Mouse (Mus musculus): ENCODE measurements around the gene Galnt6. TPM values are rescaled to one million over a fixed set of nuclear protein-coding genes. Genes with fewer than 3 reads are reported as not detected.

The Galnt6 gene
- polyA plus RNA-seq, 1 experiment from 2014 or later, result 1.3 TPM

DNA sequence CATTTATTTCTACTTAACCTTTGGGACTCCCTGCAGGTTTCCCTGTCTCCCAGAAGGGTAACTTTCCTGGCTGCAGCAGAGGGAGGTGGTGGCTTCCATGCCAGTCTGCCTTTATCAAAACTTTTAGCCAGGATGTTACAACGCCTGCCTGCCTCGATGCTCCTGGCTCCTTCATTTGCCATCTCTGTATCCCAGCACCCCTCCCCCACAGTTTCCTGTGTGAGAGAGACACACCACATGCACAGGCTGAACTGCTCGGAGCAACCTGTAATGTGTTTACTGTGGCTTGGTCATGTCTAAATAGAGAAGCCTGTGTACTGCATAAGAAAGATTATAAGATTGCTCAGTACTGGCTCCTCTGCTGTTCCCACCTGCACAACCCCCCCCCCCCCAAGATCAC is 48.8 kb downstream of the Galnt6 start:
- H3K4me3 ChIP-seq (replicated peaks; ENCODE audit: low read depth, low read length), result no peak overlapping the region
- peaks cover 22% of the 10 kb centered on the region for H3K4me1 ChIP-seq (replicated peaks; ENCODE audit: insufficient read depth, low read length)
- no peak overlapping the region; the same call in 1 of the 2 replicates for H3K4me2 ChIP-seq (ENCODE audit: low read length)
- DNase-seq (ENCODE audit: low spot score) (no peak), ATAC-seq (replicated peaks; ENCODE audit: low FRiP score, low read depth) (no peak)
- TF ChIP-seq CTCF (IDR thresholded peaks at IDR 0.05; ENCODE audit: low read depth), result no peak
- H3K27ac ChIP-seq, result peak overlapping the region; percentile 89
- H3K9ac ChIP-seq (ENCODE audit: low read depth, low read length), result no peak overlapping the region
- H3K9me3 ChIP-seq (replicated peaks; ENCODE audit: low read length), result no peaks in the 10 kb centered on the region
- 21% methylated on average over 3 of the region's 3 CpGs for WGBS
- no peaks in the 10 kb centered on the region for H3K27me3 ChIP-seq (ENCODE audit: insufficient read depth, low read length)
- H3K36me3 ChIP-seq (ENCODE audit: insufficient read depth, low read length), result no peaks in the 10 kb centered on the region

DNA sequence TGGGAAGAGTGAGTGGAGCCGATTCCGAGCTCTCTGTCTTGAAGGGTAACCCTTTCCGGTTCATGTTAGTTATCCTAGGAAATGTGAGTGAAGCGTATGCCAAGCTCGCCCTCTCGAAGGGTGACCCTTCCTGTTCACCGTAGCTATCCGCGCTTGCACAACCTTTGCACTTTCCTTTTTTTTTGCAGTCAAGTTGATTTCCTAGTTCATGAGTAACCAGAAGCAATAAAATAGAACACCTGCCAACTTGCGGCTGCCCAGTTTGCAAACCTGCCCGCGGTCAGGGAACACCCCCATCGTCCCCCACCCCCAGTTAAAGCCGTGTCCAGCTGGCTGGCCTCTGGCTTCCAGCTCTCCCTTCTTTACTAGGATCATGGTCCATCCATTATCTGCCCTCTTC is 50.2 kb downstream of the Galnt6 start:
- DNase-seq (ENCODE audit: low spot score) (peak; percentile 69), ATAC-seq (replicated peaks; ENCODE audit: low FRiP score, low read depth) (peak; percentile 61)
- 35% methylated on average over 14 of the region's 14 CpGs for WGBS
- Histone ChIP-seq H3K4me1 (replicated peaks; ENCODE audit: insufficient read depth, low read length) (peaks cover 22% of the 10 kb centered on the region), H3K27me3 (ENCODE audit: insufficient read depth, low read length) (no peaks in the 10 kb centered on the region), H3K9ac (ENCODE audit: low read depth, low read length) (no peak overlapping the region), H3K9me3 (replicated peaks; ENCODE audit: low read length) (no peaks in the 10 kb centered on the region), H3K36me3 (ENCODE audit: insufficient read depth, low read length) (no peaks in the 10 kb centered on the region), H3K27ac (peak overlapping the region; percentile 89), H3K4me3 (replicated peaks; ENCODE audit: low read depth, low read length) (no peak overlapping the region), H3K4me2 (ENCODE audit: low read length) (peak overlapping the region; percentile 19; the same call in 1 of the 2 replicates)
- no peak for TF ChIP-seq CTCF (IDR thresholded peaks at IDR 0.05; ENCODE audit: low read depth)

DNA sequence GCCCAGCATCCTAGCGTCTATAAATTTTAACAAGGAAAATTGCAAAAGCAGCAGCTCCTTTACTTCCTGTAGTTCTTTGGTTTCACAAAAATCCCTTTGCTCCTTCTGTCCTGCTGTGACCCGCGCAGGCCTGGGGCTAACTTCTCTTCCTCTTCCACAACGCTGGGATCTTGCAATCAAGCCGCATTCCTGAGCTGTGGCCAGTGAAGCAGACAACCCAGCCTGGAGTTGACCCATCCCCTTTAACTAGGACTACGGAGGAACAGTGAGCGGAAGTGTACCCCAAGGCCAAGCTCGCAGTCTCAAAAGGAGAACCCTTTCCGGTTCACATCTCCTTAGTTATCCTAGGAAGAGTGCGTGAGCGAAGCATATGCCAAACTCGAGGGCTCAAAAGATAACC is 50.6 kb downstream of the Galnt6 start:
- H3K27ac ChIP-seq, result peak overlapping the region; percentile 89
- peaks cover 22% of the 10 kb centered on the region for H3K4me1 ChIP-seq (replicated peaks; ENCODE audit: insufficient read depth, low read length)
- no peaks in the 10 kb centered on the region for H3K36me3 ChIP-seq (ENCODE audit: insufficient read depth, low read length)
- TF ChIP-seq CTCF (IDR thresholded peaks at IDR 0.05; ENCODE audit: low read depth), result no peak
- no peak overlapping the region for H3K4me3 ChIP-seq (replicated peaks; ENCODE audit: low read depth, low read length)
- no peak overlapping the region for H3K9ac ChIP-seq (ENCODE audit: low read depth, low read length)
- no peaks in the 10 kb centered on the region for H3K27me3 ChIP-seq (ENCODE audit: insufficient read depth, low read length)
- WGBS, result 51% methylated on average over 12 of the region's 12 CpGs
- ATAC-seq (replicated peaks; ENCODE audit: low FRiP score, low read depth) (peak; percentile 77), DNase-seq (ENCODE audit: low spot score) (peak; percentile 69)
- peak overlapping the region; percentile 19; the same call in 1 of the 2 replicates for H3K4me2 ChIP-seq (ENCODE audit: low read length)
- H3K9me3 ChIP-seq (replicated peaks; ENCODE audit: low read length), result no peaks in the 10 kb centered on the region

DNA sequence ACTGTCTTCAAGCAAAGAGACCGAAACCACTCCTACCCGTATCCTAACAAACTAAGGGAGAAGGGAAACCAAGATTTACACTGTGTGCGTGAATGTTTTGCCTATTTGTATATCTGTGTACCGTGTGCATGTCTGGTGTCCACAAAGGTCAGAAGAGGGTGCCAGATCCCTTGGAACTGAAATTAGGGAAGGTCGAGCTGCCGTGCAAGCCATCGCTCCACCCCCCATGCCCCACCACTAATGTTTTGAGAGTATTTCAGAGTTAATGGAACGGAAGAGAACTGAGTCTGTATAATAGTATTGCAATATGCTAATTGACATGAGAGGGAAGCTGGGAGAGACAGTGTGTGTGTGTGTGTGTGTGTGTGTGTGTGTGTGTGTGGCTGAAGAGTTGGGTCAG is 51.5 kb downstream of the Galnt6 start:
- TF ChIP-seq CTCF (IDR thresholded peaks at IDR 0.05; ENCODE audit: low read depth), result no peak
- no peak for DNase-seq (ENCODE audit: low spot score)
- Histone ChIP-seq H3K27ac (peak overlapping the region; percentile 89; the same call in 1 of the 2 replicates), H3K9ac (ENCODE audit: low read depth, low read length) (no peak overlapping the region), H3K9me3 (replicated peaks; ENCODE audit: low read length) (no peaks in the 10 kb centered on the region), H3K36me3 (ENCODE audit: insufficient read depth, low read length) (no peaks in the 10 kb centered on the region), H3K4me2 (ENCODE audit: low read length) (no peak overlapping the region), H3K4me1 (replicated peaks; ENCODE audit: insufficient read depth, low read length) (peaks cover 22% of the 10 kb centered on the region), H3K27me3 (ENCODE audit: insufficient read depth, low read length) (no peaks in the 10 kb centered on the region), H3K4me3 (replicated peaks; ENCODE audit: low read depth, low read length) (no peak overlapping the region)
- WGBS, result 83% methylated on average over 8 of the region's 8 CpGs
- no peak for ATAC-seq (replicated peaks; ENCODE audit: low FRiP score, low read depth)

DNA sequence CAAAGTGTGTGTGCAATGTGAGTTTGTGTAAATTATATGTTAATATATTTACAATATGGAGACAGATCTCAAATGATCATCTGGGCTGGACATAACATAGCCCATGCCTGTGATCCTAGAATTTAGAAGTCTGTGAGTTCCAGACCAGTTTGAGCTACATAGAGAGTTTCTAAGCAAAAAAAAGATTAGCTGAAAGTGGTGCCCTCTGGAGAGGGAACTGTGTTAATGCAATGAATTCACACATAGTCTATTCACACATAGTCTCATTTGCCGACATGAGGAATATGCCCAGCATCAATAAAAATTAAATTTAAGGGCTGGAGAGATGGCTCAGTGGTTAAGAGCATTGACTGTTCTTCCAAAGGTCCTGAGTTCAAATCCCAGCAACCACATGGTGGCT is 52.7 kb downstream of the Galnt6 start:
- ATAC-seq (replicated peaks; ENCODE audit: low FRiP score, low read depth), result no peak
- no peak overlapping the region for H3K4me2 ChIP-seq (ENCODE audit: low read length)
- no peak overlapping the region for H3K4me3 ChIP-seq (replicated peaks; ENCODE audit: low read depth, low read length)
- no peak overlapping the region for H3K9ac ChIP-seq (ENCODE audit: low read depth, low read length)
- WGBS, result 90% methylated on average over 1 of the region's 1 CpGs
- H3K27ac ChIP-seq, result no peak overlapping the region
- no peak for DNase-seq (ENCODE audit: low spot score)
- peak; percentile 41; the same call in 1 of the 2 replicates for TF ChIP-seq CTCF (IDR thresholded peaks at IDR 0.05; ENCODE audit: low read depth)
- no peaks in the 10 kb centered on the region for H3K9me3 ChIP-seq (replicated peaks; ENCODE audit: low read length)
- H3K36me3 ChIP-seq (ENCODE audit: insufficient read depth, low read length), result no peaks in the 10 kb centered on the region
- H3K27me3 ChIP-seq (ENCODE audit: insufficient read depth, low read length), result no peaks in the 10 kb centered on the region
- H3K4me1 ChIP-seq (replicated peaks; ENCODE audit: insufficient read depth, low read length), result peaks cover 22% of the 10 kb centered on the region

DNA sequence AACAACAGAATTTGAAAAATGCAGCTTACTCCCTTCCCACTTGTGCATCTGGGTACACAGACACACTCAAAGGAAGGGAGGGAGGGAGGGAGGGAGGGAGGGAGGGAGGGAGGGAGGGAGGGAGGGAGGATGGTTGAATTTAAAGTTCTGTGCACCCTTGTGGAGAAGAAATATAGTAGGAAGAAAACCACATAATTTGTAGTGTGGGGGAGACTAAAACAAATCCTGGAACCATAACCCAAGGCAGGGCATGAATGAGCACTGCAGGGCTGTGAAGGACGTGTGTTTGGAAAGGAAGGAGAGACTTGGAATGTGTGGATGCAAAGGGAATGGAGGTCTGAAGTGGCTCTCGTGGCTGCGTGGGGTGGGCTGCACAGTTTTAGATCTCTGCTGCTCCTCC is 53.7 kb downstream of the Galnt6 start:
- H3K27ac ChIP-seq, result peak overlapping the region; percentile 42; the same call in 1 of the 2 replicates
- TF ChIP-seq CTCF (IDR thresholded peaks at IDR 0.05; ENCODE audit: low read depth), result 0 out of 2 replicates have a peak, but pooled peaks have one; percentile 8
- no peak for ATAC-seq (replicated peaks; ENCODE audit: low FRiP score, low read depth)
- no peak overlapping the region for H3K4me3 ChIP-seq (replicated peaks; ENCODE audit: low read depth, low read length)
- 28% methylated on average over 3 of the region's 3 CpGs for WGBS
- H3K27me3 ChIP-seq (ENCODE audit: insufficient read depth, low read length), result no peaks in the 10 kb centered on the region
- peaks cover 18% of the 10 kb centered on the region for H3K4me1 ChIP-seq (replicated peaks; ENCODE audit: insufficient read depth, low read length)
- H3K9ac ChIP-seq (ENCODE audit: low read depth, low read length), result no peak overlapping the region
- peak; percentile 66 for DNase-seq (ENCODE audit: low spot score)
- H3K4me2 ChIP-seq (ENCODE audit: low read length), result no peak overlapping the region
- no peaks in the 10 kb centered on the region for H3K36me3 ChIP-seq (ENCODE audit: insufficient read depth, low read length)
- H3K9me3 ChIP-seq (replicated peaks; ENCODE audit: low read length), result no peaks in the 10 kb centered on the region

DNA sequence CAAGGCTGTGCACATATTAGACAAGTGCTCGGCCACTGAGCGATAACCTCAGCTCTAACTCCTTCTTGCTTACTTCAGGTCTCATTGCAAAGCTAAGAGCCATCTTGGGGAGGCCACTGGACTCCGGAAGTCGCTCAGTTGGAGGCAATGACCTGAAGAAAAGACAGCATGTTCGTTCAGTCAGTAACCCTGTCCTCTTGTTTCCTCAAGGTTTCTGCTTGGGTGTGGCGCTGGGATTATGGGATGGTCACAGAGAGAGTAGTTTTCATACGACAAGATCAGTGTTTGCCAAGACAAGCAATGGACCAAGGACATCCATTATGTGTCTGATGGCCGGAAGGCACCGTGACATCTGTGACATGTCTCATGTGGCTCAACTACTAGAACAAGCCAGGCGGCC is 54.6 kb downstream of the Galnt6 start:
- no peak for ATAC-seq (replicated peaks; ENCODE audit: low FRiP score, low read depth)
- WGBS, result 85% methylated on average over 10 of the region's 10 CpGs
- no peaks in the 10 kb centered on the region for H3K27me3 ChIP-seq (ENCODE audit: insufficient read depth, low read length)

More for the DNA sequence above, 54.6 kb downstream of the Galnt6 start:
- TF ChIP-seq CTCF (IDR thresholded peaks at IDR 0.05; ENCODE audit: low read depth), result no peak
- Histone ChIP-seq H3K36me3 (ENCODE audit: insufficient read depth, low read length) (no peaks in the 10 kb centered on the region), H3K4me1 (replicated peaks; ENCODE audit: insufficient read depth, low read length) (peaks cover 10% of the 10 kb centered on the region), H3K9me3 (replicated peaks; ENCODE audit: low read length) (no peaks in the 10 kb centered on the region), H3K4me3 (replicated peaks; ENCODE audit: low read depth, low read length) (no peak overlapping the region), H3K9ac (ENCODE audit: low read depth, low read length) (no peak overlapping the region), H3K27ac (no peak overlapping the region), H3K4me2 (ENCODE audit: low read length) (no peak overlapping the region)
- no peak for DNase-seq (ENCODE audit: low spot score)

All from kidney, postnatal 0 days (tissue).